ENCODE assay signal across 8 mouse cellular contexts in genomic region chr4:133729541-133730093, GRCm38 (mm10). TPM values are rescaled to one million over a fixed set of nuclear protein-coding genes. Genes with fewer than 3 reads are reported as not detected.
A peak's percentile ranks its signal among the peaks of the same experiment; 100 is the strongest.
DNase-seq lines count a peak whose midpoint lies in the region; ATAC-seq and TF ChIP-seq lines count a peak whose summit lies in the region.

No protein-coding gene starts in this region.

- H3K4me1 ChIP-seq in ES-E14 (ENCODE audit: control insufficient read depth in 2 of 2, insufficient read depth in 2 of 2, low read length in 2 of 2, poor library complexity in 1 of 2) = peaks cover 13 to 24% of the 10 kb centered on the region in 2 experiments
- peaks cover 95% of the 10 kb centered on the region for H3K4me1 ChIP-seq in forebrain, embryonic 15.5 days
- peaks cover 89% of the 10 kb centered on the region for H3K4me1 ChIP-seq in neural tube, embryonic 15.5 days
- H3K4me1 ChIP-seq in thymus, adult 2 months (replicated peaks; ENCODE audit: control insufficient read depth, insufficient read depth, low read length) = peaks cover 19% of the 10 kb centered on the region

- intact Hi-C loops in heart, postnatal 25 days (cut with DNase I) = loop anchor here (1.0 to 5.0 kb wide), 4 partner anchors 19 to 57 kb away; partner anchors contain the start of gene Pigv

- peak overlapping the region; percentile 50; the same call in 1 of the 2 replicates for H3K27ac ChIP-seq in ES-E14 (ENCODE audit: insufficient read depth, low read depth, low read length, poor library complexity, severe bottlenecking)
- peak overlapping the region; percentile 95 for H3K27ac ChIP-seq in forebrain, embryonic 15.5 days (replicated peaks)
- peak overlapping the region; percentile 82 for H3K27ac ChIP-seq in neural tube, embryonic 15.5 days (replicated peaks)
- H3K27ac ChIP-seq in thymus, adult 2 months (ENCODE audit: control insufficient read depth, insufficient read depth, low read length) = peak overlapping the region; percentile 47; the same call in 1 of the 2 replicates

- peak; percentile 96 for ATAC-seq in forebrain, embryonic 15.5 days (replicated peaks)
- ATAC-seq in neural tube, embryonic 15.5 days (ENCODE audit: low FRiP score) = peak; percentile 86

- H3K27me3 ChIP-seq in forebrain, embryonic 15.5 days = no peaks in the 10 kb centered on the region
- no peaks in the 10 kb centered on the region for H3K27me3 ChIP-seq in neural tube, embryonic 15.5 days (replicated peaks)
- H3K27me3 ChIP-seq in thymus, adult 2 months (ENCODE audit: control insufficient read depth, insufficient read depth, low read length) = no peaks in the 10 kb centered on the region

- peak overlapping the region; percentile 8; the same call in 1 of the 2 replicates for H3K9ac ChIP-seq in ES-E14 (ENCODE audit: insufficient read depth, low read depth, low read length, poor library complexity, severe bottlenecking)
- peak overlapping the region; percentile 27; the same call in 1 of the 2 replicates for H3K9ac ChIP-seq in forebrain, embryonic 15.5 days (replicated peaks)
- H3K9ac ChIP-seq in neural tube, embryonic 15.5 days (replicated peaks) = no peak overlapping the region

- H3K4me2 ChIP-seq in forebrain, embryonic 15.5 days (replicated peaks) = peak overlapping the region; percentile 41
- H3K4me2 ChIP-seq in neural tube, embryonic 15.5 days = peak overlapping the region; percentile 53

- in situ Hi-C loops in ES-E14 (cut with MboI; ENCODE audit: low sequenced_read_pairs in 2 of 2, unreplicated experiment in 2 of 2) = no loop called here

- under 1% methylated on average over 16 of the region's 16 CpGs for WGBS in forebrain, embryonic 15.5 days
- 0% methylated on average over 16 of the region's 16 CpGs for WGBS in neural tube, embryonic 15.5 days
- 2% methylated on average over 16 of the region's 16 CpGs for WGBS in thymus, adult 2 months

- no peak for TF ChIP-seq POLR2A in thymus, adult 2 months (IDR thresholded peaks at IDR 0.05; ENCODE audit: control insufficient read depth, extremely low read depth, insufficient read depth, low read length, poor library complexity)

- no peaks in the 10 kb centered on the region for H3K9me3 ChIP-seq in ES-E14 (ENCODE audit: control insufficient read depth, insufficient read depth, low read depth, low read length)
- H3K9me3 ChIP-seq in forebrain, embryonic 15.5 days = no peaks in the 10 kb centered on the region
- no peaks in the 10 kb centered on the region for H3K9me3 ChIP-seq in neural tube, embryonic 15.5 days (replicated peaks)

- no peak for TF ChIP-seq CTCF in thymus, adult 2 months (IDR thresholded peaks at IDR 0.05; ENCODE audit: borderline replicate concordance, control insufficient read depth, extremely low read depth, insufficient read depth, low read length, poor library complexity)

- peaks cover 7% of the 10 kb centered on the region; the same call in 1 of the 2 replicates for H3K36me3 ChIP-seq in ES-E14 (ENCODE audit: control insufficient read depth, insufficient read depth, low read length, poor library complexity, severe bottlenecking)
- no peaks in the 10 kb centered on the region for H3K36me3 ChIP-seq in forebrain, embryonic 15.5 days
- no peaks in the 10 kb centered on the region for H3K36me3 ChIP-seq in neural tube, embryonic 15.5 days
- peaks cover 8% of the 10 kb centered on the region; the same call in 1 of the 2 replicates for H3K36me3 ChIP-seq in thymus, adult 2 months (ENCODE audit: control insufficient read depth, insufficient read depth, low read length)

- H3K4me3 ChIP-seq in ES-E14 (ENCODE audit: insufficient read depth in 1 of 2, low read depth in 1 of 2, low read length in 2 of 2, poor library complexity in 1 of 2, severe bottlenecking in 1 of 2) = peak overlapping the region; percentile 6 to 9; a peak in 3 of 4 replicates
- H3K4me3 ChIP-seq in forebrain, embryonic 15.5 days = peak overlapping the region; percentile 18
- peak overlapping the region; percentile 18 for H3K4me3 ChIP-seq in neural tube, embryonic 15.5 days (replicated peaks)
- H3K4me3 ChIP-seq in thymus, adult 2 months (ENCODE audit: control insufficient read depth, insufficient read depth, low read length) = peak overlapping the region; percentile 21; the same call in 1 of the 2 replicates

- peak; percentile 80 for DNase-seq in ES-E14 (ENCODE audit: low read depth, low spot score)
- DNase-seq in cerebellum, adult 11 months = peak; percentile 91
- DNase-seq in heart, postnatal 25 days (ENCODE audit: low spot score) = peak; percentile 86
- DNase-seq in layer of hippocampus, adult 18-20 months (ENCODE audit: low spot score in 2 of 2) = peak; percentile 77 to 90
- DNase-seq in lung, adult 18-20 months = peak; percentile 90 to 94
- DNase-seq in thymus, adult 2 months = peak; percentile 77

TF ChIP-seq in ES-E14, 5 proteins besides CTCF, POLR2A, EP300 and RAD21:
- TF ChIP-seq HCFC1 (IDR thresholded peaks at IDR 0.05; ENCODE audit: borderline replicate concordance, insufficient read depth, low read length) (peak; percentile 34; the same call in 1 of the 2 replicates), CHD2 (IDR thresholded peaks at IDR 0.05; ENCODE audit: low read depth, low read length) (no peak)

RNA-seq across cellular contexts. Expression of gene Arid1a, which starts 27.0 kb away (rescaled TPM):
- 62.6 and 75.6 TPM in 2 replicates for total RNA-seq in ES-E14 (2012; rRNA removed)
- polyA plus RNA-seq in forebrain, embryonic 15.5 days (2015; fragmentation: Nextera tagmentation; extraction: Ambion mirVana) = 40.1 and 40.9 TPM in 2 replicates
- 10 to 100 TPM; 35.4 to 42.2 TPM for total RNA-seq in heart, postnatal 25 days (2021)
- total RNA-seq in layer of hippocampus, adult 18-20 months (2021) = 10 to 100 TPM; 81.2 to 83.2 TPM
- 26.9 and 28.7 TPM in 2 replicates for polyA plus RNA-seq in neural tube, embryonic 15.5 days (2015; fragmentation: Nextera tagmentation; extraction: Ambion mirVana)
- 289 and 363 TPM in 2 replicates for polyA plus RNA-seq in thymus, adult 2 months (2012; rRNA removed)

RNA-seq across cellular contexts. Expression of gene Pigv, which starts 57.2 kb away (rescaled TPM):
- total RNA-seq in ES-E14 (2012; rRNA removed) = 11.6 and 14.5 TPM in 2 replicates
- polyA plus RNA-seq in forebrain, embryonic 15.5 days (2015; fragmentation: Nextera tagmentation; extraction: Ambion mirVana) = 16.5 and 16.9 TPM in 2 replicates
- 10 to 100 TPM; 10.6 to 11.2 TPM for total RNA-seq in heart, postnatal 25 days (2021)
- total RNA-seq in layer of hippocampus, adult 18-20 months (2021) = 10 to 100 TPM in 1 of 2 experiments, 1 to 10 TPM in 1; 9.4 to 12.3 TPM
- polyA plus RNA-seq in neural tube, embryonic 15.5 days (2015; fragmentation: Nextera tagmentation; extraction: Ambion mirVana) = 12.4 and 15.7 TPM in 2 replicates
- polyA plus RNA-seq in thymus, adult 2 months (2012; rRNA removed) = 24.8 and 24.9 TPM in 2 replicates

Comparison
In these comparisons a context has a peak if more than half of its experiments do, and no peak if none do; other contexts are left out.
1. Peak in every context shown above with its lines: DNase-seq, ATAC-seq, H3K4me3 ChIP-seq and H3K27ac ChIP-seq.